Mouse (Mus musculus): ENCODE data around the gene Barx2. TPM values are rescaled to one million over a fixed set of nuclear protein-coding genes. Genes with fewer than 3 reads are reported as not detected.

Barx2 gene
- polyA plus RNA-seq, 1 experiment = 1.6 TPM

- DNase-seq (ENCODE audit: extremely low spot score in 1 of 2, low spot score in 1 of 2) = no peak
Measured at GRCm38 (mm10) chr9:31894775-31895320, 18.4 kb downstream of the Barx2 start.

GRCm38 (mm10) chr9:31888333-31888732 is 24.9 kb downstream of the Barx2 start:
- DNase-seq (ENCODE audit: extremely low spot score in 1 of 2, low spot score in 1 of 2) = no peak

GRCm38 (mm10) chr9:31886258-31886657 is 27.0 kb downstream of the Barx2 start:
- no peak for DNase-seq (ENCODE audit: extremely low spot score in 1 of 2, low spot score in 1 of 2)

DNA sequence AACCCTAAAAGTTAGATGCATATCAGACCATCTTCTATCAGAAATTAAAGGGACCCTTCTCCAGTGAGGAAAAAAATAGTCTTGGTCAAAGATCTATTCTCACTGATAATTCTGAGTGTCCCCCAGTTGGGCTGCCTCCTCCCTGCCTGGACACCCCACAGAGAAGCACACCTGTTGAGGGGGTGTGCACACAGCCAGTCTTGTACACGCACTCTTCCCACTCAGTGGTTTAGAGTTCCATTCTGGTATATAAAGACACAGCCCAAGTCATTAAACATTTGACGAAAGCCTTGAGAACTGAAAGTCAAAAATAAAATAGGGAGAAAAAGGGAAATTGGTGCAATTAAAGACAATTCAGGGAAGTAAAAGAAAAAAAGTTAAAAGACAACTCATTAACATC is 30.9 kb downstream of the Barx2 start:
- no peak for DNase-seq (ENCODE audit: extremely low spot score in 1 of 2, low spot score in 1 of 2)

- DNase-seq (ENCODE audit: extremely low spot score in 1 of 2, low spot score in 1 of 2) = no peak
Measured at GRCm38 (mm10) chr9:31875556-31875955, 37.7 kb downstream of the Barx2 start.

GRCm38 (mm10) chr9:31874236-31874635 is 39.0 kb downstream of the Barx2 start:
- DNase-seq (ENCODE audit: extremely low spot score in 1 of 2, low spot score in 1 of 2) = no peak

- no peak for DNase-seq (ENCODE audit: extremely low spot score in 1 of 2, low spot score in 1 of 2)
Measured at GRCm38 (mm10) chr9:31871410-31871809, 41.9 kb downstream of the Barx2 start.

DNA sequence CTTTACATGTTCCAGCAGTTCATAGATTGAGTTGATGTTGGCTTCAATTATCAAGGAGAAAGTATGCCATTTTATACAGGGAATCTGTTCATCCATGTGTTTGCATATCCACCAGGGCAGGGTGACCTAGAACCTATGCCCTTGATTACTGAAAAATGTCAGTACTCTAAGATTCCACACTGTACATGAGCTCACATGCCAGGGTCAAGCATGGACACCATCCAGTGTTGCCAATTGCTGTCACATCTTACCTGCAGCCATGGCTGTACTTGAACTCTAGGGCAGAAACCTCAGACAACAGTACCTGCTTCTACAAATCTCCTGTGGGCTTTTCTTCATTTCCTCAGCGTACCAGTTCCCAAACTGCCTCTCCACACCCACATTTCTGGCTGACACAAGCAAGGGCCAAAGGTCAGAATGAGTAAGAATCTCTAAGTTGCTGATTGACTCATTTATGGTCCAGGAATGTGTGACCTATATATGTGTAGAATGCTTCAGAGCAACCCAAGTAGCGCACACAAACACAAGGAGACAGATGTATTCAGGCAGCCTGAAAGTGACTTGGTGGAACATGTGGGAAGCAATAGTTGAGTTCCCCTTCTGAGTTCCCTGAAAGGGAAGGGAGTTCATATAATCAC is 44.3 kb downstream of the Barx2 start:
- DNase-seq (ENCODE audit: extremely low spot score in 1 of 2, low spot score in 1 of 2) = no peak

DNA sequence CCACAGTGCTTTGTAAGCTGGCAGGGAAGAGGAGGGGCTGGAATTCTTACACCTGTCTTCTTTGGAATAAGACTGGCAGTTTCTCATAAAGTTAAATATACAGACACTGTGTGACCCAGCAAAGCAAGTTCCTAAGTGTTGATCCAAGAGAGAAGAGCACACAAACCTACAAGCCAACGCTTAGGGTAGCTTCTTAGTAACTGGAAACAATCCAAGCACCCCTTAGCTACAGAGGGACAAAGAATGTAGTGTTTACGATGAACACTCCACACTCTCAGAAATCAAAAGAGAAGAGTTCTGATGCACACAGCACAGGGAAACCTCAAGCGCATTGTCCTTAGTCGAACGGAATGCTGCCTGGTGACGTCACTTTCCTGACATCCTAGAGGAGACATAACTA is 49.4 kb downstream of the Barx2 start:
- no peak for DNase-seq (ENCODE audit: extremely low spot score in 1 of 2, low spot score in 1 of 2)

GRCm38 (mm10) chr9:31859446-31859845 is 53.8 kb downstream of the Barx2 start:
- DNase-seq (ENCODE audit: extremely low spot score in 1 of 2, low spot score in 1 of 2) = no peak

GRCm38 (mm10) chr9:31858720-31859340 is 54.4 kb downstream of the Barx2 start:
- DNase-seq (ENCODE audit: extremely low spot score in 1 of 2, low spot score in 1 of 2) = peak in 1 of 2 experiments; percentile 38

- DNase-seq (ENCODE audit: extremely low spot score in 1 of 2, low spot score in 1 of 2) = peak; percentile 14 to 58
Measured at GRCm38 (mm10) chr9:31857512-31857911, 55.8 kb downstream of the Barx2 start.

DNA sequence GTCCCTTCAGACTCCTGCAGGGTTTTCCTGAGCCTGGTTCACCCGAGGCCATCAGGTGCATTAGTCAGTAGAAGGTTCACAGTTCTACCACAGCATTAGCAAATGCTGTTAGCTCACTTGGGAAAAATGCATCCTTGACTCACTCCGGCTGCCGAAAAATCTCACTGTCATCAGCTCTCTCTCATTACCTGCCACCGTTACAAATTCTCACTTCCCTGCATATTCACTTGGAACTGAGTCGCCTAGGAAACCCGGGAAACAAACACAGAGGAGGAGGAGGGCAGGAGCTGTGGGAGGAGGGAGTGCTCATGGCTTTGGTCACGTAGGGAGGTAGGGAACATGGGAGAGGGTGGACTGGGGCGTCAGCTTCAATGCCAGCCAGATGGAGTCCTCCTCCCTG is 56.8 kb downstream of the Barx2 start:
- peak in 1 of 2 experiments; percentile 55 for DNase-seq (ENCODE audit: extremely low spot score in 1 of 2, low spot score in 1 of 2)

DNA sequence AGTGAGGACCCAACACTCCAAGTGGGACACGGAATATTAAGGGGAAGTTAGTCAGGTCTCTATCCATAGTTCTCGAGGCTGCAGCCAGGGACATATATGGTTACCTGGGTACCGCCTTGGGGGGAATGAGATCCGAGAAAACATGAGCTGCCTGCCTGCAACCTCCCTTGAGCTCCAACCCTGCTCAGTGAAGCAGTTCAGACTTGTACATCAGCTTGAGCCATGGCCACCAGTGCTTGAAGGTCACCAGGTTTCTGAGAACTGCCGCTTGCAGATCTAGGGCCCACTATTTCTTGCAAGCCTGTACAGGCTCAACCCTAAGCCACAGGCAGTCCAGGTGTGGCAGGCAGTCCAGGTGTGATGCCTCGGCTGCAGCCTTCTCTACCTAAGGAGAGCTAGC is 57.6 kb downstream of the Barx2 start:
- DNase-seq (ENCODE audit: extremely low spot score in 1 of 2, low spot score in 1 of 2) = no peak

- DNase-seq (ENCODE audit: extremely low spot score in 1 of 2, low spot score in 1 of 2) = no peak
Measured at GRCm38 (mm10) chr9:31851710-31852109, 61.6 kb downstream of the Barx2 start.

DNA sequence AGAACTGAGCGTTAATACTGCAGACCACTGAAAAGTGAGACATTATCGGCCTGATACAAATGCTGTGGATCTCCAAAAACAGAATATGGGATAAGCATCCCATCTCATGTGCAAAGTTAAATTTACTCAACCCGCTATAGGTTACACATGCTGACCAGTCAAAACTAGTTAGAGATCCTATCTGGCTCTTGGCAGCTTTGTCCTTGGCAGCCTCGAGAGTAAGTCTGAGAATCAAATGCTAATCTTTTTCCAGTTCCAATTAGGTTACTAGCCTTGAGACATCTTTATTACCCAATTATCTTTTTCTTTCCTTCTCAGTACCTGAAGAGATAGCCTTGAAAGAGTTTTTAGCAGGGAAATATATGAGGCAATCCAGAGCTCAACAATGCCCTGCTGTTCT is 62.6 kb downstream of the Barx2 start:
- DNase-seq (ENCODE audit: extremely low spot score in 1 of 2, low spot score in 1 of 2) = no peak

DNA sequence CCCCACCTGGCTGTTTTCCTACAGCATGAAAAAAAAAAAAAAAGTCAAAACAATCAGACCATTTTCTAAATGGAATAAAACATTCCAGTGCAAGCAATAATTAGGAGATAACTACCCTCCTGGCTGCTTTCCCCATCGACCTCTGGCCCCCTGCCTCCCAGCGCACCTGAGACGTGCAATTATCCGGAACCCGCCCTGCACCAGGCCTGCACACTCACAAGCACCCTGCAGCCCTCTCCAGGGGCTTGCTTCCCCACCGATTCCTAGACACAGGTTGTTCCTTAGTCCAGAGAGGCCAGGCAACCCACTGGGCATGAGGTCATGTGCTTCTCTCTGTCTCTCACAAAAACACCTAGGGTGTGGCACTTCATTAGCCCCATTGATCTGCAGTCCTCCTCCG is 63.9 kb downstream of the Barx2 start:
- no peak for DNase-seq (ENCODE audit: extremely low spot score in 1 of 2, low spot score in 1 of 2)

DNA sequence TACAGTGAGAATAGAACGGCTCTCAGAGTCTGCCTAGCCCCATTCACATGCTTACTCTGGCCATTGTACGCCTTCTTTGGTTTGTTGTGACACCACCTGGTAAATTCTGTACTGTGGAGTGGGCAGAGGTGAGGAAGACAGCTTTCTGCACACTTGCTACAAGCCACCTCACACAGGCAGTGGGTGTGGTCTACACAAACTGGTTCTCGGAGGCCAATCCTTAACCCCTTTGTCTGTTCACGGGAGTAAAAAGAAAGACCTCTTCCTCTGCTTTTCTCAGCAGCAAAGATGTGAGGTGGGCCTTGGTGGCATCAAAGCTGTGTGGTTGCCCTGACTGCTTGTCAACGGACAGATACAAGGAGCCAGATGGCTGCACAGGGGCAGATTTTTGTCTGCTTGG is 68.6 kb downstream of the Barx2 start:
- DNase-seq (ENCODE audit: extremely low spot score in 1 of 2, low spot score in 1 of 2) = no peak

GRCm38 (mm10) chr9:31841108-31841815 is 72.0 kb downstream of the Barx2 start:
- no peak for DNase-seq (ENCODE audit: extremely low spot score in 1 of 2, low spot score in 1 of 2)

DNA sequence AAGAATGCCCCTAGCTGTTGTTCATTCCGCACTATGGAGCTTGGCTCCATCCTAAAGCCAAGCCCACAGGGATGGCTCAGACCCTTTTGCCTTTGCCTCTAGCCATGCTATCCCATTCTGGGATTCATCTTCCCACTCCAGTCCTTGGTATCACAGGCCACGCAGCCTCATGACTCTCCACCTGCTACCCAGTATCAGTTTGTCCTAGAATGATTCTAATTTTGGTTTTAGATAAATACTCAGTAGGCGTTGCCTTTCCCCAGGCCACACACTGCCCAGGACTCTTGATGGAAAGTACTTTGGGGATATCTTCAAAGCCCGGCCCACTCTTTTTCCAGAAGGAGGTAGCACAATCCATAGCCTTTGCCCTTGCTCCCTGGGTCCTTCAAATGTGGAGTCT is 72.7 kb downstream of the Barx2 start:
- DNase-seq (ENCODE audit: extremely low spot score in 1 of 2, low spot score in 1 of 2) = no peak

GRCm38 (mm10) chr9:31840037-31840436 is 73.2 kb downstream of the Barx2 start:
- no peak for DNase-seq (ENCODE audit: extremely low spot score in 1 of 2, low spot score in 1 of 2)

Data from frontal cortex, adult 2 months (tissue).